Mouse (Mus musculus): ENCODE measurements around the gene Leap2. TPM values are rescaled to one million over a fixed set of nuclear protein-coding genes. Genes with fewer than 3 reads are reported as not detected.
A peak's percentile ranks its signal among the peaks of the same experiment; 100 is the strongest.

Leap2 gene
- total RNA-seq (2017) = not detected in 2 replicates

DNA sequence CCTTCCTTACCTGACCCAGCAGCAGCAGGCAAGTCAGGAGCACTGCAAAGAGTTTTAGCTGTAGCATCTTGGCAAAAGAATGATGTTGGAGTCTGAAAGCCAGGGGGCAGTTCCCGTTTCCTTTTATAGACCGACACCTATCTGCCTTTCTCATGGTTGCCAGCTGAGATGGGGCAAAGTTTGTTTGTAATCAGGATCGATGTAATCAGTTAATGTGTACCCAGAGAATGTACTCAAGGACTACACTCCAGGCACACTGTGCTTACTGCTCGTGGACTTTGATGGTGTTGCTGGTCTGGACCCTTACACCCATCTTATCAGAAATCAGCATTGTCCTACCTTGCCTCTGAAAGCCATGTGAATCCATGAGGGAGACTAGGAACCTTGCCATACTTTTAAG is at the start of gene Leap2:
Leap2 (minus strand) TSS at position 135 of the 400 bp plus-strand sequence.
- no peak for ATAC-seq (ENCODE audit: extremely low read depth, insufficient number of reproducible peaks, low FRiP score, poor library complexity, severe bottlenecking)

DNA sequence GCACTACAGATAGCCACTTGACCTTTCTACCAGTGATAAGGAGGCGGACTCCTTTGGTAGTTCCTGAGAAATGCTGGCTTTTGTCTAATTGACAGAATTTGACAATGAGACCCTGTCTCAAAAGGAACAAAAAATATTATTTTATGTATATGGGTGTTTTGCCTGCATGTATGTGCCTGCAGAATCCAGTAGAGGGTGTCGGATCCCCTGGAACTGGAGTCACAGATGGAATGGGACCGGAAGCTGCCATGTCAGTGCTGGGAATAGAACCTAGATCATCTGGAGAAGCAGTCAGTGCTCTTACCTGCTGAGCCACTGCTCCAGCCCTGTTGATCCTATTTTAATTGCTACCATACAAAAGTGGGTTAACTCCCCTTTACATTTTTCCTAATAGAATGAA is 49.7 kb upstream of the Leap2 start:
- ATAC-seq (ENCODE audit: extremely low read depth, insufficient number of reproducible peaks, low FRiP score, poor library complexity, severe bottlenecking) = no peak

DNA sequence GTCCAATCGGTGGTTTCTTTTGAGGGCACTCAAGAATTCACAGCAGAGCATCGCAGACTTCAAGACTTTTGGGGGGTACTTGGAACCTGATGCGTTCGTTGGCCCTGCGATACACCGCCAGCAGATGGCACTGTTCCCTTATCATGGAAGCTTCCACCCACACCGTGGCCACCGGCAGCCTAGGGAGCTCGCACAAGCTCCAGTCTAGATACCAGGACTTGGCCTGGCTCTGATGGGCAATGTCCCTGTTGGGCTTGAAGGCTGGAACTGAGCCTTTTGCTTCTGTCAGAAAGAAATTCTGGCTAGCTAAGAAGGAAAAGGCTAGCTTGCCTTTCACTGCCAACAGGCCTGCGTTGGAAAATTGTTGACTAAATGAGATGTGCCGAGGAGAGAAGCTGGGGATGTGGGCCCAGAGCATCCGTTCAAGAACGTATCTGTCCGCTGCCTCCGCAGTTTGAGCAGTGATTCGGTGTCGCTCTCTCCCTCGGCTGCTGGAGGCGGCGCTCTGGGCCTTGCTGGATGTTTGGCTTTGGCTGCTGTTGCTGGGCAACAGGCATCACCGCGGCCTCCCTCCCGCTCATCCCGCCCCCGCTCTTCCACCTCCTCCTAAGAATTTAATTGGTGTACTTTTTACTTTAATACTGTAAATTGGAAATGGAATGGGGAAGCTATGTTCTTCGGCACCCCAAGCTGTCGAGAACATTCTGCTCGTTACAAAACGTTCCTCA is 47.2 kb upstream of the Leap2 start, which contains the start of gene Gm9837:
Gm9837 (minus strand) TSS at position 512 of the 728 bp plus-strand sequence.
- ATAC-seq (ENCODE audit: extremely low read depth, insufficient number of reproducible peaks, low FRiP score, poor library complexity, severe bottlenecking) = peak; percentile 62; the same call in 1 of the 2 replicates

DNA sequence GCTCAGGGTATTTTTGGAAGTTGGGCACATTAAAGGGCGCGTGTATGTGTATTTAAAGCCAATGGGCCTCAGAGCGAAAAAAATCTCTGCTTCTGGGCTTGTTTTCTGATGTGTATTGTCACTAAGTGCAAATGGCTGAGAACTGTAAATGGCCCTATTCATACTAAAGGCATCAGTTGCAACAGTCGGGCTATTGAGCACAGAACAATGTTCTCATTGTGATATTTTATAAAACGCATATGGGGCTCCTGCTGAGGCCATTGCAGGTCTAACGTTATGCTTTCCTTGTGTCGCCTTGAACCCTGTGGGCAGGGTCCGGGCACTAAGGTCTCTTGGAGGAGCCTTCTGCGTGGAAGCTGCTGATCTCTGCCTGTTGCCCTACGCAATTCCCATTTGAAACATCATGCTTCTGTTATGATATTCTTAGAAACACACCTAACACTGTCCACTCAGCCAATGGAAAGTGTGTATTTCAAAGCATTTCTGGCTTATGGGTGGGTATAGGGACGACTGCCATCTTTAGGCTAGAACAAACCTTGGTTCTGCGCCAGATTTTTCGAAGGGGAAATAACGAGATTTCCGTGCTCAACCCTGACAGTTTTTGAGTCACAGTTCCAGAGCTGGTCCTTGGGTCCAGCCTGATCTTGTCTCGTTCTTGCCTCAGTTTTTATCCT is 46.5 kb upstream of the Leap2 start:
- ATAC-seq (ENCODE audit: extremely low read depth, insufficient number of reproducible peaks, low FRiP score, poor library complexity, severe bottlenecking) = no peak

DNA sequence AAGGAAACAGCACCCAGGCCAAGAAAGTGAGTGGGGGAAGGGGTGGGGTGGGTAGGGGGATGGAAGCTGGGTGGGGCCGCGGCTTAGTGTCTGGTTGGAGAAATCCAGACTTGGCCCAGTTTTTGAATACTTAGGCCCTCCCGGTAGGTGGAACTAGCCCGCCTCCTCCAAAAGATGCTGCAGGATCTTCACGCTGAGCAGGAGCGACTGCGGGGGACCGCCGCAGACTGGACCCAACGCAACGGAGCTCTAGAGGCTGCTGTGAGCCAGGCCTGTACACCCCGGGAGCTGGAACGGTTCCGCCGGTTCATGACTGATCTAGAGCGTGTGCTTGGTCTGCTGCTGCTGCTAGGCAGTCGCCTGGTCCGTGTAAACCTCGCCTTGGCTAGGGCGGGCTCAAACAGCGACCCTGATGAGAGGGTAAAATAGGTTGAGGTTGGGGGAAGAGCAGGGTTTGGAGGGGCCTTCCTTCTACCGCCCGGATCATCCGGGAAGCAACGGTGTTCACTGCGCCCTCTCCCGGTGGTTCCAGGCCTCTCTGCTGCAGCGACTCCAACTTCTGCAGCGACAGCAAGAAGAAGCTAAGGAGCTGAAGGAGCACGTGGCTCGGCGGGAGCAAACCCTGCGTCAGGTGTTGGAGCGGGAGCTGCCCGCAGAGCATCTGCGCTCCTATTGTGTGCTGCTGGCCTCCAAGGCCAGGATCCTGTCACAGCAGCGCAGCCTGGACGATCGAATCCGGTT is 43.4 kb upstream of the Leap2 start:
- ATAC-seq (ENCODE audit: extremely low read depth, insufficient number of reproducible peaks, low FRiP score, poor library complexity, severe bottlenecking) = no peak

DNA sequence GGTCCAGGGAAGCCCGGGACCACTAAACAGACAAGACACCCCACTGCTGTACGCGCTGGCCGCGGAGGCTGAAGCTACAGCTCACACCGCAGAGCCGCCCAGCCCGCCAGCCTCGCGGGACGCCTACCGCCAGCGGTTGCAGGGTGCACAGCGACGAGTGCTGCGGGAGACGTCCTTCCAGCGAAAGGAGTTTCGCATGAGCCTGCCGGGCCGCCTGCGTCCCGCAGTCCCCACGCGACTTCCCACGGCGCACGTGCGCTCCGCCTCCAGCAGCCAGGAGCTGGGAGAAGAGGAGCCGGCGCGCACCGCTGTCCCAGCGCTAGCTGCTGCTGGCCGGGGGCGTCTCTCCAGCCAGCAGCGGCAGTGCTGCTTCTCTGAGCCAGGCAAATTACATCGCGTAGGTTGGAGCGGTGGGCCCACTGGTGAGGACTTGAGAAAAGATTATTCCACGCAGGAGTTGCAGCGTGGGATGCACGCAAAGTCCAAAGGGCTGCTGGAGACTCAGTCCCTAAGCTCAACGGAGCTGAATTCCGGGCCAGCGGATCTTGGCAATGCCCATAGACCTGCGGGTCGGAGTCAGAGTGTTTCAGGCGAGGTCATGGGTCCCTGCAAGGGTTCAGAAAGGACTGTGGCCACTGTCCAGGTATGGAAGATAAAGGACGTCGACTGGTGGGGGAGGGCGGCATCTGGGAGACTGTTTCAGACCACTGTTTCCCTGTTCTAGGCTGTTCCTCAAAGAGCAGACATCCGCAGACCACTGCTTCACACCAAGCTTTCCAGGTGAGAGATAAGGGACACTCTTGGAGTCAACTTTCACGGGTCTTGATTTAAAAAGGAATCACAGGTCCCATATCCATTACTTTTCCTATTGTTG is 40.8 kb upstream of the Leap2 start:
- no peak for ATAC-seq (ENCODE audit: extremely low read depth, insufficient number of reproducible peaks, low FRiP score, poor library complexity, severe bottlenecking)

DNA sequence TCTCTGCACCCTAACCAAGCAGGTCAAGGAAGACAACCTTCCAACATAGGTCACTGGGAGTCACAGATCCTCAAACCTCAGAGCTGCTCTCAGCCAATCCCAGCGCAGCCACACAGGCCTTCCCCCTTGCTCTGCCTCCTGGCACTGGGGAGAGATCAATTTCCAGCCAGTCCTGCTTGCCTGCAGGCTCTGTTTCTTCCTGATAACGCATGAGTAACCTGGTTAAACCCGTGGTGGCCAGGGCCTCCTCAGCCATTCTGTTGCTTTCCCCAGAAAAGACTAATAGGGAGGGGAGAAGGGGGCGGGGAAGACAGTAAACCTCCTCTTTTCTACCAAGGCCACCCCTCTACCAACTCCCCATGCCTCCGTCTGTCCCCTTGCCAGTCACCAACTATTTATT is 38.8 kb upstream of the Leap2 start:
- ATAC-seq (ENCODE audit: extremely low read depth, insufficient number of reproducible peaks, low FRiP score, poor library complexity, severe bottlenecking) = no peak

DNA sequence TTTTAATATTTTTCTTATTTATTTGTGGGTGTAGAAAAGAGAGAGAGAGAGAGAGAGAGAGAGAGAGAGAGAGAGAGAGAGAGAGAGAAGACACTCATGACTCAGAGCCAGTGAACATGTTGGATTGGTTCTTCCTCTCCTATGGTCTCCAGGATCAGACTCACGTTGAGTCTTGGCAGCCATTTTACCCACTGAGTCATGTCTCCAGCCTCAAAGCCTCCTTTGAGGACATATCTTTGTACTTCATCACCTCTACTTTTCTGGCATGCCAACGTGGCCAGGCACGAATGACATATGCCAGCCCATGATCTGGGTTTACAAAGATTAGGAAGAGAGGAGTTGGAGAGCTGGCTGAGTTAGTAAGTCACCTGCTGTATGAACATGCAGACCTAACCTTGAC is 37.2 kb upstream of the Leap2 start:
- ATAC-seq (ENCODE audit: extremely low read depth, insufficient number of reproducible peaks, low FRiP score, poor library complexity, severe bottlenecking) = no peak

DNA sequence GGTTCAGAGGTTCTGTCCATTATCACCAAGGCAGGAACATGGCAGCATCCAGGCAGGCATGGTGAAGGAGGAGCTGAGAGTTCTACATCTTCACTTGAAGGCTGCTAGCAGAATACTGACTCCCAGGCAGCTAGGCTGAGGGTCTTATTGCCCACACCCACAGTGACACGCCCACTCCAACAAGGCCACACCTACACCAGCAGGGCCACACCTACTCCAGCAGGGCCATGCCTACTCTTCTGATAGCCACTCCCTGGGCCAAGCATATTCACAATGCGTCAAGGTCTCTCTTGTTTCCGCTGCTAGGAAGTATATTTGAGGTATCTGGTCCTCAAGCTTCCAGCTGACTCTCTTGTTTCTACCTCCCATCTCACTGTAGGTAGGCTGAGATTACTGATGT is 36.0 kb upstream of the Leap2 start:
- no peak for ATAC-seq (ENCODE audit: extremely low read depth, insufficient number of reproducible peaks, low FRiP score, poor library complexity, severe bottlenecking)

DNA sequence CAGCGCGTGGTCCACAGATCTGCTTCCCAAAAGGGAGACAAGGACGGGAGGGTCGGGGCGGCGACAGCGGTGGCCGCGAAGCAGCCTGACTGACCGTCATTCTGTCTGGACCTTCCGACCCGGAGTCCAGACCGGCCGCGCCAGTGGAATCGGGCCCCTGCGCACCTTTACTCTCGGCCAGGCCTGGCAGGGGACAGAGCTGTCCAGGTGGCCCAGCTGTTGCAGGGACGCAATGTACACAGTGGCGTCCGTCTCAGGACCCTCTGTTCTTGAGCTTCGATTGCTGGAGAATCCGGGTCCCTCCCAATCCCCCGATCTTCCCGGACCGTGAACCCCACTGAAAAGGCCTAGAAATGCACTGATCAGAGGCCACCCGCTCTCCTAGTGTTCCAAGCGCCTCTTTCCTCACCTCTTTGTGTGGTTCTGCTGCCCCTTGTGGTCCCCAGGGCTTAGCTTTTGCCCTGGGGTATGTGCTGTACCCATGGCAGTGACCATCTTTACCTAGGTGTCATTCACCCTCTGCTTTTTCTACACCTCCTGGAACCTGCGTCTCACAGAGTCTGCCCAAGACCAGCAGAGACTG is 34.5 kb upstream of the Leap2 start:
- ATAC-seq (ENCODE audit: extremely low read depth, insufficient number of reproducible peaks, low FRiP score, poor library complexity, severe bottlenecking) = no peak

DNA sequence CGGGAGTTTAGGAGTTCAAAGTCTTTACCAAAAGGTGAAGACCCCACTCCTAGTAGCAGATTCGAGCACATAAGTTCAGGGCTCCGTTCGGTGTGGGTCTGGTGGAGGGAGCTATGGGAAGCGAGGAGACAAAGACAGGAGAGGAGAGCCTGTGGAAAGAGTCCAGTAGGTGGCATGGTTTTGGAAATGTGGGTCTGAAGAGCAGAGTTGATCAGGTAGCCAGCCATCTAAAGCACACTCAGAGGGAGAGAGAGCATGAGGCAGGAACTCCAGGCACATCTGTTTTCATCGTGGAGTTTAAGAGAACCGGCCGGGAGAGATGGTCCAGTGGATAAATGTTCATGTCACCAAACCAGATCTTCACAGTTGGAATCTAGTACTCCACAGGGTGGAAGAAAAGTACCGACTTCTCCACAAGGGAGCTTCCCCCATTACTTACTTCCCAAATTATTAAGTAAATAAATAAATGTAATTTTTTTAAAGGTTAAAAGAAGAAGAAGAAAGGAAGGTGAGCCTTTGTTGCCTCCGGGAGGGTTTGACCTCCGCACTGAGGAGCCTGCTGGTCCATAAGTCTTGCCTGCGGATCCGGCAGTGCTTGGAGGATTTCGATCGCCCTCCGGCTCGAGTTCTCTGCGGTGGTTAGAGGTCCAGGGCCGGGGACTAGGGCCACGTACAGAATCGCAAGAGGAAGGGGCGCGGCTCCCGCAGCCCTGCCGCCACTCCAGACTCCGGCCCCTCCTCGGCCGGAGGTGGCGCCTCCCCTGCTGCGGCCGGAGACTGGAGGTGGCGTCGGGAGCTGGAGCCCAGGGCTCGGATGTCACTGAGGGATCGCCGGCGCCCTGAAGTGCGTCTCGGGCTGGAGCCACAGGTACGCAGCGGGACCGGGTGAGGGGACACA is 33.8 kb upstream of the Leap2 start, which contains the start of the genes Gm10447 and Shroom1:
Gm10447 (minus strand) TSS at position 637 of the 898 bp plus-strand sequence.
Shroom1 (plus strand) TSS at position 732 of the 898 bp plus-strand sequence.
- no peak for ATAC-seq (ENCODE audit: extremely low read depth, insufficient number of reproducible peaks, low FRiP score, poor library complexity, severe bottlenecking)

DNA sequence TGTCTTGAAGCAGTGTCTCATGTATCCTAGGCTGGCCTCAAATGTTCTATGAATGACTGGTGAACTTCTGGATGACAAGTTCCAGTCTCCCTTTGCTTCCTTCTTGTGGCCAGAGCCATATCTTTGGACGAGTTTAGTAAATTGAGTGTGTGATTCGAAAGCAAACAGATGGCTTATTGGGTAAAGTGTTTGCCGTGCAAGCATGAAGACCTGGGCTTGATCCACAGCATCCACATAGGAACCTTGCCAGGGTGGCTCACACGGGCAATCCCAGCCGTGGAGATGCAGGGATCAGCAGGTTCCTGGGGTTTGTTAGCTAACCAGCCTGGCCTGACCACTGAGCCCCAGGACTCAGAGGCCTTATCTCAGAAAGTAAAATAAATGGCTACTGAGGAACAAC is 30.1 kb upstream of the Leap2 start:
- no peak for ATAC-seq (ENCODE audit: extremely low read depth, insufficient number of reproducible peaks, low FRiP score, poor library complexity, severe bottlenecking)

DNA sequence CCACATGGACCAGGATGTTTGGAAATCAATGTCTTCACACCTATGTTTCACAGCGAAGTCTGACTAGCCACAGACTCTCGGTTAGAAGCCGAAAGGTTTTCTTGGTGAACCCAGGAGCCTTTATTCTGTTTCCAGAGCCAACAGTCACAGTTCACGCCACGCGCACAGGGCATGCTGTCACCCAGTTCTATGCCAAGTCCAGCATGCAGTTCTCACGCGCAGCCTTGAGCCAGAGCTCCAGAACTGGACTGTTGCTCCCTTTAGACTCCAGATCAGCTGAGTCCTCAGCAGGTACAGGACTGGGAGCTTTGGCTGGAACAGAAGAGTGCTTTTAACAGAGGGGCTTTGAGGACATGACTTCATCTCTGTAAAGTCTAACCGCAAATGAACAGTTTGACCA is 29.4 kb upstream of the Leap2 start:
- ATAC-seq (ENCODE audit: extremely low read depth, insufficient number of reproducible peaks, low FRiP score, poor library complexity, severe bottlenecking) = no peak

DNA sequence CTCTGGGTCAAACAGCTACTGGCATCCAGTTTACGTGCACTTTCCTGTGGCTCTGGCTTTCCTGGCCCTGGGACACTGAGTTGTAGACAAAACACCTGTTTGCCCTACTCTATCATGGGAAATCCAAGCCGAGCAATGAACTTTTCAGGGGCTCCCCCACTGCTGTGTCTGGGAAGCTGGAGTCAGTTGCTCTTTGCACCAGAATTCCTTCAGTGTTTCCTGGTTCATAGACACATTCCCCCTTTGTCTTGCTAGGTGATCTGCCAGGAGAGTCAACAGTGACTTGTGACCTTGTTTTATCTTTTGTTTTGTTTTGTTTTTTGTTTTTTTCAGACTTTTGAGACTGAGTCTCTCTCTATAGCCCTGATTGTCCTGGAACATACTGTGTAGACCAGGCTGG is 28.4 kb upstream of the Leap2 start:
- no peak for ATAC-seq (ENCODE audit: extremely low read depth, insufficient number of reproducible peaks, low FRiP score, poor library complexity, severe bottlenecking)

DNA sequence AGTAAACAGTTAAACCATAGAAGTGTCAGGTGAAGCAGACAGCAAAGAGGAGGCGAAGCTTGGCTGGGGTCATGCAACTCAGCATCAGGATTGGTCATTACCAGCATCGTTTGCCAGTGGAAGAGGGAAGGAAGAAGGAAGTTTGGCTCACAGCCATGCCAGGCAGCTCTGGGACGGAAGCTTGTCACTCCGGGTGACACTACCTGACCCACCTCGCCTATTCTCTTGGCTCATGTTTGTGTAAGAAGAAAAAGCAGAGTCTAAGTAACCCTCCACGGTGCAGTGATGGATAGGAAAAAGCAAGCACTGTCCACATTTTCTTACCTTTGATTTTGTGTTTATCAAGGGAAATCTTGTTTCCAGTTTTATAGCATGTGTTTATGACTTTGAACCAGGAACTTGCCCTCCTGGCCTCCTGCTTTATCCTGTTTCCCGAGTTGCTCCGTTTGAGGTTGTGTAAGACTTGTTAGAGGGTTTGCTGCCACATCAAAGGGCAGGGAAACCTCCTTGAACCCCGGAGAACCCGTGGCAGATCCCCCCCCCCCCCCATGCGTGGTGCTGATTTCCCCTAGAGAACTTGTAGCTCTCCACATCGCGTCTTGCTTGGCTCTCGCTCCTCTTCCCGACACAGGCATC is 27.2 kb upstream of the Leap2 start:
- ATAC-seq (ENCODE audit: extremely low read depth, insufficient number of reproducible peaks, low FRiP score, poor library complexity, severe bottlenecking) = no peak

DNA sequence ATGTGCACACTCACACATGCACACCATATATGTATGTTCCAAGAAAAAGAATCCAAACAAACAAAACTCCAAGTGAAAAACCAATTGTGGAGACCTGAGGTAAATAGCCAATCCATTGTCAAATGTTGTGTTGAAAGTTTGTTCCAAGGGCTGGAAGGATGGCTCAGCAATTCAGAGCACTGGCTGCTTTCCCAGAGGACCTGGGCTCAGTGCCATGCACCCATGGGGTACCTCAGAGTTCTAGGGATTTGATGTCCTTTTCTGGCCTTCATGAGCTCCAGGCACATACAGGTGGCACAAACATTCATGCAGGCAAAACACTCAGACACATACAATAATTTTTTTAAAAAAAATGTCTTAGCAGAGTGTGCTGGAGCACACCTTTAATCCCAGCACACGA is 25.6 kb upstream of the Leap2 start:
- no peak for ATAC-seq (ENCODE audit: extremely low read depth, insufficient number of reproducible peaks, low FRiP score, poor library complexity, severe bottlenecking)

DNA sequence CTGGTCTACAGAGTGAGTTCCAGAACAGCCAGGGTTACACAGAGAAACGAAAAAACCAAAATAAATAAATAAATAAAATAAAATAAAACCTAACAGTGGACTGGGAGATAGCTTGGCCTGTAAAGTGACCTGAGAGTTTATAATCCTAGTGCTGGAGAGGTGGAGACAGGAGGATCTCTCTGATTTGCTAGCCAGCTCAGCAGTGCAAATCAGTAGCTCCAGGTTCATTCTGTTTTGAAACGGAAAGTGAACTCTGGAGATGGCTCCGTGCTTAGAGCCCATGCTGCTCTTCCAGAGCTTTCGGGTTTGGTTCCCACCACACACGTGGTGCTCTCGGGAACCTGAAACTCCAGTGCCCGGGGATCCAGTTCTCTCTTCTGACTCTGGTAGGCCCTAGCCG is 25.0 kb upstream of the Leap2 start:
- ATAC-seq (ENCODE audit: extremely low read depth, insufficient number of reproducible peaks, low FRiP score, poor library complexity, severe bottlenecking) = no peak
